Mouse (Mus musculus): ENCODE results near the gene Dnajc13. TPM values are rescaled to one million over a fixed set of nuclear protein-coding genes. Genes with fewer than 3 reads are reported as not detected.

The Dnajc13 gene
- polyA plus RNA-seq, 1 experiment from 2014 or later: 31.0 TPM

GRCm38 (mm10) chr9:104247307-104247987 is 15.3 kb downstream of the Dnajc13 start:
- ATAC-seq (ENCODE audit: low FRiP score, low TSS enrichment): no peak

GRCm38 (mm10) chr9:104243799-104244466 is 18.8 kb downstream of the Dnajc13 start:
- no peak for ATAC-seq (ENCODE audit: low FRiP score, low TSS enrichment)
- no peaks in the 10 kb centered on the region for H3K9me3 ChIP-seq (ENCODE audit: control insufficient read depth, low read length)
- peaks cover 9% of the 10 kb centered on the region; the same call in 1 of the 2 replicates for H3K36me3 ChIP-seq (ENCODE audit: control insufficient read depth, insufficient read depth, low read length)
- no peak overlapping the region for H3K4me3 ChIP-seq (ENCODE audit: low read length)
- H3K4me1 ChIP-seq (ENCODE audit: control insufficient read depth, insufficient read depth, low read length): peaks cover 14% of the 10 kb centered on the region; the same call in 1 of the 2 replicates
- no peaks in the 10 kb centered on the region for H3K27me3 ChIP-seq (ENCODE audit: control insufficient read depth, insufficient read depth, low read length)
- WGBS: 88% methylated on average over 9 of the region's 9 CpGs
- H3K9ac ChIP-seq (ENCODE audit: low read depth, low read length): no peak overlapping the region
- no peak overlapping the region for H3K4me2 ChIP-seq (replicated peaks; ENCODE audit: low read depth, low read length)
- H3K27ac ChIP-seq (ENCODE audit: low read depth, low read length): no peak overlapping the region

More at GRCm38 (mm10) chr9:104247307-104247987, 15.3 kb downstream of the Dnajc13 start:
- Histone ChIP-seq H3K9me3 (ENCODE audit: control insufficient read depth, low read length) (no peaks in the 10 kb centered on the region), H3K4me1 (ENCODE audit: control insufficient read depth, insufficient read depth, low read length) (peaks cover 14% of the 10 kb centered on the region; the same call in 1 of the 2 replicates), H3K27me3 (ENCODE audit: control insufficient read depth, insufficient read depth, low read length) (no peaks in the 10 kb centered on the region), H3K36me3 (ENCODE audit: control insufficient read depth, insufficient read depth, low read length) (peaks cover 5% of the 10 kb centered on the region; the same call in 1 of the 2 replicates), H3K4me2 (replicated peaks; ENCODE audit: low read depth, low read length) (no peak overlapping the region), H3K9ac (ENCODE audit: low read depth, low read length) (no peak overlapping the region), H3K27ac (ENCODE audit: low read depth, low read length) (no peak overlapping the region), H3K4me3 (ENCODE audit: low read length) (no peak overlapping the region)
- WGBS: 48% methylated on average over 6 of the region's 6 CpGs

- Histone ChIP-seq H3K4me3 (ENCODE audit: low read length) (no peak overlapping the region), H3K4me2 (replicated peaks; ENCODE audit: low read depth, low read length) (no peak overlapping the region), H3K27ac (ENCODE audit: low read depth, low read length) (no peak overlapping the region), H3K27me3 (ENCODE audit: control insufficient read depth, insufficient read depth, low read length) (no peaks in the 10 kb centered on the region), H3K36me3 (ENCODE audit: control insufficient read depth, insufficient read depth, low read length) (peaks cover 31% of the 10 kb centered on the region), H3K4me1 (ENCODE audit: control insufficient read depth, insufficient read depth, low read length) (no peaks in the 10 kb centered on the region), H3K9ac (ENCODE audit: low read depth, low read length) (no peak overlapping the region), H3K9me3 (ENCODE audit: control insufficient read depth, low read length) (no peaks in the 10 kb centered on the region)
- ATAC-seq (ENCODE audit: low FRiP score, low TSS enrichment): no peak
- WGBS: 83% methylated on average over 7 of the region's 7 CpGs
These were observed 22.6 kb downstream of the Dnajc13 start for GRCm38 (mm10) chr9:104240146-104240545.

- no peaks in the 10 kb centered on the region for H3K9me3 ChIP-seq (ENCODE audit: control insufficient read depth, low read length)
- H3K27ac ChIP-seq (ENCODE audit: low read depth, low read length): no peak overlapping the region
- H3K9ac ChIP-seq (ENCODE audit: low read depth, low read length): no peak overlapping the region
- H3K4me2 ChIP-seq (replicated peaks; ENCODE audit: low read depth, low read length): no peak overlapping the region
- WGBS: 91% methylated on average over 8 of the region's 8 CpGs
- no peaks in the 10 kb centered on the region for H3K27me3 ChIP-seq (ENCODE audit: control insufficient read depth, insufficient read depth, low read length)
- no peak overlapping the region for H3K4me3 ChIP-seq (ENCODE audit: low read length)
- H3K36me3 ChIP-seq (ENCODE audit: control insufficient read depth, insufficient read depth, low read length): peaks cover 41% of the 10 kb centered on the region
- no peaks in the 10 kb centered on the region for H3K4me1 ChIP-seq (ENCODE audit: control insufficient read depth, insufficient read depth, low read length)
- no peak for ATAC-seq (ENCODE audit: low FRiP score, low TSS enrichment)
These were observed 23.7 kb downstream of the Dnajc13 start for GRCm38 (mm10) chr9:104239076-104239475.

DNA sequence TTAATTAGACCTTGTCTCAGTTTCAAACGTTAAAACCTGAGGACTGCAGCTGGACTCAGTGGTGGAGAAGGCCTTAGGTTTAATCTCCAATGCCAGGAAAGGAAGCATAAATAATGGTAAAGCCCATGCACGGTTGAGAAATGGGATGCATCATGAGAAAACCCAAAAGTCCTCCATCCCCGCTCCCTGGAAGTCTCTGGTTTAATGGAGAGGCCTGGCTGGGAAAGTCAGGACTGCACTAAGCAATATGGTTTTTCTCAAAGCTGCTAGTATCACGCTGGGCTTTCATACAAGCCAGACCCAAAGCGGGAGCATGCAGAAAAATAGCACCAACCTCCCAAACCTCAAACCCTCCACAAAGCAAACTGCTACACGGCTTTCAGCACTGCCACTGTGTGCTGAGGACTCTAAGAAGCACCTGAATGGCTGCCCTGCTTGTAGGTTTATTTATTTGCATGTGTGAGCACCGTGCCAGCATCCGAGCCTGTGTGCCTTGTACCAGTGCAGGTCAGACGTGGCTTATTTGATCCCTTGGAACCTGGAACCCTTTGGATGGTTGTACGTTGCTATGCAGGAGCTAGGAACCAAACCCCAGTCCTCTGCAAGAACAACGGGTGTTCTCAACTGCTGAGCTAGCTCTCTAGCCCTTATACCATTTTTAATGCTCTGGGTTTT is 26.3 kb downstream of the Dnajc13 start:
- no peaks in the 10 kb centered on the region for H3K9me3 ChIP-seq (ENCODE audit: control insufficient read depth, low read length)
- no peak for ATAC-seq (ENCODE audit: low FRiP score, low TSS enrichment)
- no peak overlapping the region for H3K27ac ChIP-seq (ENCODE audit: low read depth, low read length)
- no peak overlapping the region for H3K4me2 ChIP-seq (replicated peaks; ENCODE audit: low read depth, low read length)
- no peak overlapping the region for H3K9ac ChIP-seq (ENCODE audit: low read depth, low read length)
- H3K27me3 ChIP-seq (ENCODE audit: control insufficient read depth, insufficient read depth, low read length): no peaks in the 10 kb centered on the region
- peaks cover 52% of the 10 kb centered on the region for H3K36me3 ChIP-seq (ENCODE audit: control insufficient read depth, insufficient read depth, low read length)
- no peak overlapping the region for H3K4me3 ChIP-seq (ENCODE audit: low read length)
- WGBS: 90% methylated on average over 11 of the region's 11 CpGs
- H3K4me1 ChIP-seq (ENCODE audit: control insufficient read depth, insufficient read depth, low read length): no peaks in the 10 kb centered on the region

GRCm38 (mm10) chr9:104235751-104236150 is 27.0 kb downstream of the Dnajc13 start:
- H3K4me3 ChIP-seq (ENCODE audit: low read length): no peak overlapping the region
- no peak overlapping the region for H3K27ac ChIP-seq (ENCODE audit: low read depth, low read length)
- no peak overlapping the region for H3K9ac ChIP-seq (ENCODE audit: low read depth, low read length)
- no peaks in the 10 kb centered on the region for H3K9me3 ChIP-seq (ENCODE audit: control insufficient read depth, low read length)
- no peak for ATAC-seq (ENCODE audit: low FRiP score, low TSS enrichment)
- H3K4me2 ChIP-seq (replicated peaks; ENCODE audit: low read depth, low read length): no peak overlapping the region
- WGBS: 80% methylated on average over 5 of the region's 5 CpGs
- H3K36me3 ChIP-seq (ENCODE audit: control insufficient read depth, insufficient read depth, low read length): peaks cover 57% of the 10 kb centered on the region
- H3K27me3 ChIP-seq (ENCODE audit: control insufficient read depth, insufficient read depth, low read length): no peaks in the 10 kb centered on the region
- no peaks in the 10 kb centered on the region for H3K4me1 ChIP-seq (ENCODE audit: control insufficient read depth, insufficient read depth, low read length)

GRCm38 (mm10) chr9:104233815-104234214 is 28.9 kb downstream of the Dnajc13 start:
- 68% methylated on average over 1 of the region's 1 CpGs for WGBS
- Histone ChIP-seq H3K9ac (ENCODE audit: low read depth, low read length) (no peak overlapping the region), H3K27ac (ENCODE audit: low read depth, low read length) (no peak overlapping the region), H3K27me3 (ENCODE audit: control insufficient read depth, insufficient read depth, low read length) (no peaks in the 10 kb centered on the region), H3K9me3 (ENCODE audit: control insufficient read depth, low read length) (no peaks in the 10 kb centered on the region), H3K4me2 (replicated peaks; ENCODE audit: low read depth, low read length) (no peak overlapping the region), H3K4me3 (ENCODE audit: low read length) (no peak overlapping the region), H3K4me1 (ENCODE audit: control insufficient read depth, insufficient read depth, low read length) (no peaks in the 10 kb centered on the region), H3K36me3 (ENCODE audit: control insufficient read depth, insufficient read depth, low read length) (peaks cover 74% of the 10 kb centered on the region)
- no peak for ATAC-seq (ENCODE audit: low FRiP score, low TSS enrichment)

DNA sequence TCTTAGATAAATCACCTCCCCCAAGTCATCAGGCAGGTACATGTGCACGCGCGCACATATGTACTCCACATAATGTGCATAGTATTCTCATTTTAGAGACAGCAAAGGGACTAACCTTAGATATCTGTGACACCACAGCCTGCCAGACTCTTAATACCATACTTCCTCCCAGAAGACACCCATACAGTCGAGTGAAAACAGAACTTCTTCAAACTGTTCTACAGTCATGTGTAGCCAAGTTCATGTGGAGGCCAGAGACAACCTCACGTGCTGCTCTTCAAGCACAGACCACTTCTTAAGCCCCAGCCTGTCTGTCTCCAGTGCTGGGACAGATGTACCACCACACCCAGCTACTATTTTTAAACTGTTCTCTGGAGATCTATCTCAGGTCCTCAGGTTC is 29.7 kb downstream of the Dnajc13 start:
- H3K9ac ChIP-seq (ENCODE audit: low read depth, low read length): no peak overlapping the region
- no peaks in the 10 kb centered on the region for H3K27me3 ChIP-seq (ENCODE audit: control insufficient read depth, insufficient read depth, low read length)
- peaks cover 81% of the 10 kb centered on the region for H3K36me3 ChIP-seq (ENCODE audit: control insufficient read depth, insufficient read depth, low read length)
- no peak overlapping the region for H3K4me2 ChIP-seq (replicated peaks; ENCODE audit: low read depth, low read length)
- no peak overlapping the region for H3K27ac ChIP-seq (ENCODE audit: low read depth, low read length)
- 96% methylated on average over 5 of the region's 5 CpGs for WGBS
- no peaks in the 10 kb centered on the region for H3K9me3 ChIP-seq (ENCODE audit: control insufficient read depth, low read length)
- no peak overlapping the region for H3K4me3 ChIP-seq (ENCODE audit: low read length)
- no peaks in the 10 kb centered on the region for H3K4me1 ChIP-seq (ENCODE audit: control insufficient read depth, insufficient read depth, low read length)
- ATAC-seq (ENCODE audit: low FRiP score, low TSS enrichment): no peak

- H3K9ac ChIP-seq (ENCODE audit: low read depth, low read length): no peak overlapping the region
- WGBS: 89% methylated on average over 3 of the region's 3 CpGs
- H3K36me3 ChIP-seq (ENCODE audit: control insufficient read depth, insufficient read depth, low read length): peaks cover 77% of the 10 kb centered on the region
- no peak overlapping the region for H3K27ac ChIP-seq (ENCODE audit: low read depth, low read length)
- H3K9me3 ChIP-seq (ENCODE audit: control insufficient read depth, low read length): no peaks in the 10 kb centered on the region
- ATAC-seq (ENCODE audit: low FRiP score, low TSS enrichment): no peak
- H3K4me1 ChIP-seq (ENCODE audit: control insufficient read depth, insufficient read depth, low read length): no peaks in the 10 kb centered on the region
- no peaks in the 10 kb centered on the region for H3K27me3 ChIP-seq (ENCODE audit: control insufficient read depth, insufficient read depth, low read length)
- no peak overlapping the region for H3K4me2 ChIP-seq (replicated peaks; ENCODE audit: low read depth, low read length)
- H3K4me3 ChIP-seq (ENCODE audit: low read length): no peak overlapping the region
These were observed 30.7 kb downstream of the Dnajc13 start for GRCm38 (mm10) chr9:104232004-104232403.

Data from kidney, embryonic 14.5 days (tissue).